Mouse (Mus musculus): Measurements from ENCODE around the gene Trem3.

- TF ChIP-seq GATA1 (IDR thresholded peaks at IDR 0.05; ENCODE audit: borderline replicate concordance, low read length): no peak
- no peak for TF ChIP-seq FLI1 (IDR thresholded peaks at IDR 0.05; ENCODE audit: low read length)
These were observed 28.2 kb downstream of the Trem3 start for GRCm38 (mm10) chr17:48275736-48276135.
